Mouse (Mus musculus) olfactory bulb, adult 2 months (tissue): Measurements from ENCODE around the gene Exosc6.

ENCODE experiments used
- CTCF ChIP-seq: fragments of 200-500 bp; IDR thresholded peaks from 2 replicates; pipeline ENCODE4 v1.5.1; 2012; ENCODE audit warnings: low read depth, mild to moderate bottlenecking, low read length, moderate library complexity; ENCODE audit not compliant: insufficient read depth
- POLR2A ChIP-seq: fragments of 200-500 bp; IDR thresholded peaks from 2 replicates; pipeline ENCODE4 v1.6.1; 2012; ENCODE audit warnings: mild to moderate bottlenecking, low read depth, low read length, moderate library complexity; ENCODE audit not compliant: insufficient read depth

DNA sequence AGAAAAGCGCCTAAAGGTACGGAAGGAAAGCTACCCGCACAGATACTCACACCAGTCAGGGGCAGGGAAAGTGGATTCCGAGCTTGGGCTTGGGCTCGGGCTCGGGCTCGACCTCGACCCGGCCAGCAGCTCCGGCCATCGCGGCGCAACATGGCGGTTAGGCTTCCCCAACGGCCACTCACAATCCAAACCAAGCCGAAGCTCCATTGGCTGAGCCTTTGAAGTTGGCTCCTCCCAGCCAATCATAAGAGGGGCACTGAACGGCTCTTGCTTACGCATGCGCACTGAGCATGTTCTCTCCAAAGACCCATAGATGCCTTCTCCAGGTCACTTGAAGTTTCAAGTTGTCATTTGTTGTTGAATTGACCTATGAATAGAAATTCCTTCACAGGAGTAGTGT, 24.6 kb upstream of the Exosc6 start, which contains the start of gene Ddx19b:
- TF ChIP-seq CTCF, result no peak
- no peak for TF ChIP-seq POLR2A
